Mouse (Mus musculus): ENCODE measurements around the gene Erf.

DNA sequence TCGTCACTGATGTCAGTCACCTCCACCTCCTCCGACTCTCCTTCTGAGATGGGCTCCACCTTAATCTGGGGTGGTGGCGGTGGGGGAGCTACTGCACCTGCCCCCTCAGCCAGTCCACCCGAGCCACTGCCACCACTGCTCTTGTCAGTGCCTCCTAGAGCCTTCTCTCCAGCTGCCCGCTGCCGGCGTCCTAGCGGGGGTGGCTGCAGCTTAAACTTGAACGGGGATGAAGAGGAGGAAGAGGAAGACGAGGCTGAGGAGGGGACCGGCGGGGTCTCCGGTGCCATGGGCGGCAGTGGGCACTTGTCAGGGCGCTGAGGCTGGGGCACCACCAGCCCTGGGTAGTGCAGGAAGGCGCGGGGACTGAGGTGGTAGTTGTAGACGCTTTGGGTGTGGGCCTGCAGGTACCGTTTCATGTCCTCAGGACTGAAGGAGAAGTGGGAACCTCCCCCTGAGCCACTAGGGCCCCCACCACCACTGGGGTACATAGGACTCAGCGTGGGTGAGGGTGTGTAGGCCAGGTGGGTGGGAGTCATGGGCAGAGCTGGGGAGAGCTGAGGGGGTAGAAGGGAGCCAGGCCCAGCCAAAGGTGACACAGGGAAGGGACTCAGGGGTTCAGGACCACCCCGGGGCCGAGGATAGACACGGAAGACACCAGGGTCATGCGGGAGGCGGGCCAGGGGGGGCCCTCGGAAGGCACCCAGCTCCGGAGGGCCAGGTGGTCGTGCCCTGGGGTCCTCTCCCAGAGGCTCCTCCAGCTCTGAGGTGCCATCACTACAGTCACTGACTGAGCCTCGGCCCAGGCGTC lies 5.8 kb downstream of the Erf start:
- TF ChIP-seq POLR2A (IDR thresholded peaks at IDR 0.05; ENCODE audit: insufficient read depth, low read length) (no peak), CTCF (IDR thresholded peaks at IDR 0.05; ENCODE audit: low read depth, low read length) (no peak)
